Mouse (Mus musculus) cerebellum, adult 2 months (tissue): ENCODE data around the gene St6galnac6. TPM values are rescaled to one million over a fixed set of nuclear protein-coding genes. Genes with fewer than 3 reads are reported as not detected.

Source experiments
- DNase-seq, 2 experiments: peaks; one replicate each; pipeline ENCODE4 v3.0.0; 2021
- H3K27ac ChIP-seq: fragments of 200-500 bp; 2 replicates; pipeline ENCODE4 v1.5.1; 2012; ENCODE audit warnings: low read length, control low read depth, inconsistent platforms; ENCODE audit not compliant: insufficient read depth
- H3K27me3 ChIP-seq: fragments of 200-500 bp; 2 replicates; pipeline ENCODE4 v1.6.1; 2012; ENCODE audit warnings: inconsistent platforms, mild to moderate bottlenecking, low read length, moderate library complexity; ENCODE audit not compliant: control insufficient read depth, insufficient read depth
- H3K4me1 ChIP-seq: fragments of 200-500 bp; 2 replicates; pipeline ENCODE4 v1.6.1; 2011; ENCODE audit warnings: low read length; ENCODE audit not compliant: control insufficient read depth, insufficient read depth
- H3K4me3 ChIP-seq: fragments of 200-500 bp; replicated peaks from 2 replicates; pipeline ENCODE3; 2011; ENCODE audit warnings: mild to moderate bottlenecking, low read depth, low read length, control low read depth; ENCODE audit not compliant: insufficient read depth
- CTCF ChIP-seq: fragments of 200-500 bp; IDR thresholded peaks from 2 replicates; pipeline ENCODE4 v1.5.1; 2011; ENCODE audit warnings: low read depth, mild to moderate bottlenecking, control low read depth, low read length, moderate library complexity, borderline replicate concordance; ENCODE audit not compliant: insufficient read depth
- POLR2A ChIP-seq: fragments of 200-500 bp; IDR thresholded peaks from 2 replicates; pipeline ENCODE4 v1.6.1; 2011; ENCODE audit warnings: low read length, control low read depth, borderline replicate concordance; ENCODE audit not compliant: insufficient read depth
- WGBS: fragments of 180-500 bp; shearing (Covaris S2); methylation state at CpG from one replicate; pipeline ENCODE4 v1.1.7; 2018; 5-methylcytosine and 5-hydroxymethylcytosine counted together
- polyA plus RNA-seq: library from polyadenylated mRNA; depleted of rRNA; stranded (reverse); fragments of >200 nt; gene quantifications from 2 replicates; pipeline ENCODE4 v1.2.3, GENCODE M21; 2012

Gene St6galnac6
- polyA plus RNA-seq, 1 experiment, result 89.5 TPM

DNA sequence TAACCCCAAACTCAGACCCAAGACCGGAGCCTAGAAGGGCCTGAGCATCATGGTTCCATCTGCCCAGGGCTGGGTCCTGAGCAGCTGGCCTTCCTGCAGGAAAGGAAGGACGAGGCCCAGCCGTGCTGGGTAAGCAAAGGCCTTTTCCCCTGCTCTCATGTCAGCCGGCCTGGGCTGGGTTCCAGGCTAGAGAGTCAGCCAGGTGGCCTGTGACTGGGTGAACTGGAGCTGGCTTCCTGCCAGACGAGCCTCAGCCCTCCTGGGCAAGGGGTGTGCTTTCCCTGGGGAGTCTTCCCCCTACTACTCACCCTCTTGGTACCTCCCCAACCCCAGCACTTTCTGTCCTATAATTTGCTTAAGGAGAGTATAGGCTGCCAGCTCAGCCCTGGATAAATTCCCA lies 31.4 kb upstream of the St6galnac6 start:
- Histone ChIP-seq H3K4me3 (no peak overlapping the region), H3K27me3 (no peaks in the 10 kb centered on the region), H3K4me1 (peaks cover 17% of the 10 kb centered on the region), H3K27ac (peak overlapping the region; percentile 75)
- TF ChIP-seq CTCF, result no peak
- peak; percentile 56 to 63 for DNase-seq
- 8% methylated on average over 5 of the region's 5 CpGs for WGBS

DNA sequence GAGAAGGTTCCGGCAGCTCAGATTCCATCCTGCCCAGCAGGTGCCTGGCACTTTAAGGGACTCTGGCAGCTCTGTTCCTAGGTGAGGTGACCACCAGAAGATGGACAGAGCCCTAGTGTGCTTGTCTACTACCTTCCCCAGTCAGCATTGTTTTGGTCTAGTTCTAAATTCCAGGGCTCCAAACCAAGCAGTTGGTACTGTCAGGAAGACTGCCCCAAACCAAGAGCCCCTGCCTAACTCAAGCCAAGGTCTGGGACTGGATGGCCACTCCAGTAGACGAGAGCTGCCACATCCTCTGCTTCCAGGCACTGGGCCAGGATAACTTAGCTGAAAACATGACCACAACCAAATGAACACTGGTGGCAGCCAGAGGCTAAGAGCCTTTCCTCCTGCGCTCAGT lies 30.6 kb upstream of the St6galnac6 start:
- no peak for DNase-seq
- Histone ChIP-seq H3K4me3 (no peak overlapping the region), H3K27me3 (no peaks in the 10 kb centered on the region), H3K4me1 (peaks cover 17% of the 10 kb centered on the region), H3K27ac (no peak overlapping the region)
- 37% methylated on average over 3 of the region's 3 CpGs for WGBS
- TF ChIP-seq CTCF, result no peak
- no peak for TF ChIP-seq POLR2A

- WGBS, result under 1% methylated on average over 36 of the region's 36 CpGs
- TF ChIP-seq CTCF (no peak), POLR2A (peak; percentile 95; the same call in 1 of the 2 replicates)
- peak; percentile 91 to 93 for DNase-seq
- H3K27ac ChIP-seq, result peak within 1 kb of the TSS; percentile 42; the same call in 1 of the 2 replicates
- H3K4me3 ChIP-seq, result peak within 1 kb of the TSS; percentile 83
- H3K27me3 ChIP-seq, result no peaks in the 10 kb centered on the region
- H3K4me1 ChIP-seq, result peaks cover 17% of the 10 kb centered on the region
Measured at GRCm38 (mm10) chr2:32570698-32571494, 28.6 kb upstream of the St6galnac6 start, which contains the start of gene Dpm2. Gene Dpm2, plus strand, starts transcription at chr2:32570858.

GRCm38 (mm10) chr2:32572196-32572595 lies 27.3 kb upstream of the St6galnac6 start:
- 82% methylated on average over 11 of the region's 11 CpGs for WGBS
- Histone ChIP-seq H3K4me3 (no peak overlapping the region), H3K4me1 (peaks cover 17% of the 10 kb centered on the region), H3K27me3 (no peaks in the 10 kb centered on the region), H3K27ac (no peak overlapping the region)
- TF ChIP-seq POLR2A (no peak), CTCF (no peak)
- no peak for DNase-seq

DNA sequence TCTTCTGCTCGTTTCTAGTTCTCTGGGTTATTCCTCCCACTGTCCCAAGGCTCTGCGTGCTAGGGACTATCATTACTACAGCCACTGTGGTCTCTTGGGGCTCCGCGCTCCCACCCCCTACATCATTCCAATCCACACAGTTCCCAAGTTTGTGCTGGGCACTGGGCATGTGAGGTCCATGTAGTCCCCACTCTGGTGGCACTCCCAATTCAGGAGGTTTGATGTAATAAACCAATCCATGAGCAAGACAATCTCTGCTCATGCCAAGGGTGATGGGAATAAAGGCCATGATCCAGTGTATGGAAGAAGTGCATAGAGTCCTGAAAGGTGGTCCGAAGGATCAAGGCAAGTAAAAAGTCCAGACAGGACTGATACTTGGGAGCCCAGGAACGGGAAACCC lies 25.0 kb upstream of the St6galnac6 start, which contains the start of gene Pip5kl1:
Pip5kl1 (plus strand) TSS at position 301 of the 400 bp plus-strand sequence.
- no peak for DNase-seq
- TF ChIP-seq POLR2A (no peak), CTCF (no peak)
- H3K4me3 ChIP-seq, result peak within 1 kb of the TSS; percentile 61
- peak within 1 kb of the TSS; percentile 2; the same call in 1 of the 2 replicates for H3K27ac ChIP-seq
- H3K4me1 ChIP-seq, result peaks cover 8% of the 10 kb centered on the region; the same call in 1 of the 2 replicates
- WGBS, result 74% methylated on average over 6 of the region's 6 CpGs
- H3K27me3 ChIP-seq, result no peaks in the 10 kb centered on the region

DNA sequence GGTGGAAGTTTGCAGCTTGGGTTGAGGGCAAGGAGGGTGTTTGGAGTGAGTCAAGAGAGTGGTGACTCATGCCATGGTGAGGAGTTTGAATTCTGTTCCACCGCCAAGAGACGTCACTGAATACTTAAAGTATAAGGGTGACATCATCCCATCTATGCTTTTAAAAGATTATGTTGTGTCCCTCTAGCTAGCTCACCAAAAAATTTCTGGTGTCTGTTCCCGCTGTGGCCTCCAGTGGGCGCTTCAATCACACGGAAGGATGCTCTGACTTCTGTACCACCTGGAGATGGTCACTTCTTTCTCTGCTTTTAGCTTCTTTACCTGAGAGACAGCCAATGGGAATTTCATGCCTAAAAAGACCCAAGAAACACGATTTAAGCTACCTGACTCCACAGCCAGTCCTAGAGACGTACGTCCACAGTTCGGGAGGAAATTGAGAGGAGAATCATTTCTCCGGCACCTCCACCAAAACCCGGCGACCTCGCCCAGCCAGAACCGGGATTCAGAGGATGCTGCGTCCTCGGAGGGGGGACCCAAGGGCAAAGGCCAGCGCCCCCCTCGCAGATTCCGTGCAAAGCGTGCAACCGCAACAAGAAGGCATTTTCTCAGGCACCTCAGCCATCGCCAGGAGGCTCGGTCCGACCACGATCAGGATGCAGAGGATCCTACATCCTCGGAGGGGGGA lies 24.5 kb upstream of the St6galnac6 start:
- Histone ChIP-seq H3K27ac (peak overlapping the region; percentile 2; the same call in 1 of the 2 replicates), H3K4me3 (peak overlapping the region; percentile 61), H3K4me1 (peaks cover 8% of the 10 kb centered on the region; the same call in 1 of the 2 replicates), H3K27me3 (no peaks in the 10 kb centered on the region)
- peak; percentile 79 to 85 for DNase-seq
- TF ChIP-seq POLR2A (no peak), CTCF (peak; percentile 81)
- WGBS, result under 1% methylated on average over 26 of the region's 26 CpGs

GRCm38 (mm10) chr2:32575586-32576160 lies 23.8 kb upstream of the St6galnac6 start, which contains the start of gene 9430097D07Rik:
Gene 9430097D07Rik, minus strand, starts transcription at chr2:32575684.
- Histone ChIP-seq H3K4me1 (peaks cover 8% of the 10 kb centered on the region; the same call in 1 of the 2 replicates), H3K27me3 (no peaks in the 10 kb centered on the region), H3K27ac (peak within 1 kb of the TSS; percentile 2; the same call in 1 of the 2 replicates), H3K4me3 (peak within 1 kb of the TSS; percentile 61)
- TF ChIP-seq POLR2A (peak; percentile 42; the same call in 1 of the 2 replicates), CTCF (no peak)
- 9% methylated on average over 28 of the region's 28 CpGs for WGBS
- DNase-seq, result peak; percentile 83

DNA sequence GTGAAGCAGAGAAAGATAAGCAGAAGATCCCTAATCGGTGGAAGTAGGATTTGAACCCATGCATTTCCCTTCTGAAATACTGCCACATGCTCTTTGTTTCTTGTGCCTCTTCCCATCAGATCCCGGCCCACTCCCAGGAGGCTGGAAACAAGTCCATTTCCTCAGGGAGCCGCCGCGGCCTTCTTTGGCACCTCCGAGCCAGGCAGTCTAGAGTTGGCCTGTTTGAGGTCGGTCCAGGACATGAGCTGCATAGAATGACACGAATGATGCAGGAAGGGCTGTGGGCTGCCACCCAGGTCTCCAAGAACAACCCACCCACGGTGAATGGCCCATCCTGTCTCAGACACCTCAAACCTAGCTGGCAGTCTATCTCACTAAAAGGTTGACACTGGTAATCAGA lies 23.0 kb upstream of the St6galnac6 start:
- no peaks in the 10 kb centered on the region for H3K27me3 ChIP-seq
- H3K4me1 ChIP-seq, result peaks cover 8% of the 10 kb centered on the region; the same call in 1 of the 2 replicates
- H3K4me3 ChIP-seq, result no peak overlapping the region
- DNase-seq, result no peak
- H3K27ac ChIP-seq, result no peak overlapping the region
- TF ChIP-seq POLR2A (no peak), CTCF (no peak)
- 85% methylated on average over 9 of the region's 9 CpGs for WGBS
